Mouse (Mus musculus) left cerebral cortex, postnatal 14 days (tissue): ENCODE data around the gene Tfrc. TPM values are rescaled to one million over a fixed set of nuclear protein-coding genes. Genes with fewer than 3 reads are reported as not detected.
"Not testable (repeated sequence)": the region's sequence is repeated elsewhere in the genome, so short reads cannot be mapped to it uniquely, and the experiment has no call there.

ENCODE experiments used
- DNase-seq, 2 experiments: peaks; one replicate each; pipeline ENCODE4 v3.0.0; 2021 to 2022; ENCODE audit warnings: low spot score in 2 of 2, mixed read lengths in 1 of 2
- intact Hi-C: fragments of 180-260 bp; cut with DNase I; formaldehyde crosslinking; loops from one replicate; pipeline ENCODE4 v1.15.1; 2025
- total RNA-seq, 2 experiments: library from RNA; stranded (reverse); gene quantifications; 2 replicates each; pipeline ENCODE4 v1.2.3; 2021

The Tfrc gene
- total RNA-seq, 2 experiments from 2014 or later, result 89.4 to 97.8 TPM

DNA sequence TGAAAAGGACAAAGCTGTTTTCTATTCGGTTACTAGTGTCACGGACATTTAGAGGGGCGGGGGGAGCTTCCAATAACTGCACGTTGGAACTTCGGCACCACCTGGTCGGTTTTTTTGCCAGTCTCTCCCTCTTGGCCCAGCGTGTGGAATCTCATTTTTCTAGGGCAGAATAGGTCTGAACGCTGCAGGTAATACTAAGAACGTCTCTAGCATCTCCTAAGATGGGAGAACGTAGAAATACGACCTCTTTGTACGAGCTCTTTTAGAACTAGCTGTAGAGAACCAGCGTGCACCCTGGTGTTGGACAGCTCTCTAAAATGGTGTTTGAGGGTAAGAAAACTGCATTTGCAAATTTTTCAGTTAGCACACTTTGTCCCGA is 670 bp downstream of the Tfrc start:
- intact Hi-C loops, result loop anchor here (2.0 kb wide), 2 partner anchors 93 to 103 kb away; no protein-coding TSS in a partner anchor
- DNase-seq, result peak in 1 of 2 experiments; percentile 9

DNA sequence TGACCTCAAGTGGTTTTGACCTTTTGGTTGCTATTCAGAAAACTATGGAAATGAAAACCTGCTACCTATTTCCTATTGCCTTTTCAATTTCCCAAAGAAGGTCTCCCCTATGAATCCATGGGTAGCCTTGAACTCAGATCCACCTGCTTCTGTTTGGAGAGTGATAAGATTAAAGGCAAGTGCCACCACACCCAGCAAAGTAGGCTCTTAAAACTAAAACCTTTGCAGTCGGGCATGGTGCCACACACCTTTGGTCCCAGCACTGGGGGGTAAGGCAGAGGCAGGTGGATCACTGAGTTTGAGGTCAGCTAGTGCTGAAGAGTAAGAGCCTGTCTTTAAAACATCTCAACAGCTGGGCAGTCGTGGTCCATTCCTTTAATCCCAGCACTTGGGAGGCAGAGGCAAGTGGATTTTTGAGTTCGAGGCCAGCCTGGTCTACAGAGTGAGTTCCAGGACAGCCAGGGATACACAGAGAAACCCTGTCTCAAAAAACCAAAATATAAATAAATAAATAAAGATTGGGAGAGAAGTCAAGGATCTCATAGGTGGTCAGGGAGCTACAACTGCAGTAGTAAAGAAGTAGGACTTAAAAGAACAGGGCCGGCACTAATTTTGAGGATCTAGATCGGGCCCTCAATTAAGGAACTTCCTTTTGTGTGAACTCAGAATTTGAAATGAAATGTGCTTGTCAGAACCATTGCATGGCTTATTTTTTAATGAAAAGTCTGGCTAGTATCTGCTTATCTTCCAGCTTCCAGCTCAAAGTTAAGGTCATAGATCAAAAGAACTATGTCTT is 1.9 kb downstream of the Tfrc start:
- no peak for DNase-seq
- intact Hi-C loops, result no loop called here

DNA sequence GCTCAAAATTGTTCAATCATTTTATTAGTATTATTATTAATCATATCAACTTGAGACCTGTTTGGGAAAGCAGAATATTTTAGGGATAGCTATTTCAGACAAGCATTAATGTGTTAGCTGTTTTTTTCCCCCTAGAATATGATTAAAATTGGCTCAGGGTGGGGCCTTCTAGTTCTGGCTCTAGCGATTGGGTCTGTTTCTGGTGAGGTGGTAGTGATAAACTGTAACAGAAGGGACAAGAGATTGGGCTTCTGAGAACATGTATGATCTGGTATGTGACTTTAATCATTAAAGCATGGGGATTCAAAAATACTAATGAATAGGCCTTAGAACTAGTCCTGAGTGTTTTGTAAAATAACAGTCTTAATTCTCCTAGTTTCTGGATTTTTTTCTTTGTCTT is 3.3 kb downstream of the Tfrc start:
- intact Hi-C loops, result no loop called here
- no peak for DNase-seq

DNA sequence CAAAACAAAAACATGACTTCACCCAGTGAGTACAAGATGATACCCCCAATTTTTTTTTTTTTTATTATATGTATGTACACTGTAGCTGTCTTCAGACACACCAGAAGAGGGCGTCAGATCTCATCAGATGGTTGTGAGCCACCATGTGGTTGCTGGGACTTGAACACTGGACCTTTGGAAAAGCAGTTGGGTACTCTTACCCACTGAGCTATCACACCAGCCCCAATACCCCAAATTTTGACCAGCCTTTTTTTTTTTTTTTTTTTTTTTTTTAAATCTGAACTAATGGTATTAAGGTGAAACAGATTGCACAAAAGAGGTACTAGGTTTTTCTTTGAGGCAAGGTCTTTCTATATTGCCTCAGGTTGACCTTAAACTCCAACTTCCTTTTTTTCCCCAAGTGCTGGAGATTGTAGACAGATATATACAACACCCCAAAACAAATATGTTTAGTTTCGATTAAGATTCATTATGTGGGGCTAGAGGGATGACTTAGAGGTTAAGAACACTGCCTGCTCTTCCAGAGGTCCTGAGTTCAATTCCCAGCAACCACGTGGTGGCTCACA is 4.6 kb downstream of the Tfrc start:
- no peak for DNase-seq
- intact Hi-C loops, result no loop called here

DNA sequence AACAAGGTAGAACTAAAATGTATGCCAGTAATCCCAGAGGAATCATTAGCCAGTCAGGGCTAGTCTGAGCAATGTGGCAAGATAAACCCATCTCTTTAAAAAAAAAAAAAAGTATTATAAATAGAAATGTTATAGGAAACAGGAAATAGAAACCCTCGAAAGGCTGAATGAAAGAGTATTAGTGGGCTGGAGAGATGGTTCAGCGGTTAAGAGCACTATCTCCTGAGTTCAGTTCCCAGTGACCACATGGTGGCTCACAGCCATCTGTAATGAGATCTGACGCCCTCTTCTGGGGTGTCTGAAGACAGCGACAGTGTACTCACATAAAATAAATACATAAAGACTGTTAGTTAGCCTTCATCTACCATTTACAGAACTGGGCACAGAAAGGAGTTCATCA is 5.3 kb downstream of the Tfrc start:
- DNase-seq, result no peak
- intact Hi-C loops, result no loop called here

DNA sequence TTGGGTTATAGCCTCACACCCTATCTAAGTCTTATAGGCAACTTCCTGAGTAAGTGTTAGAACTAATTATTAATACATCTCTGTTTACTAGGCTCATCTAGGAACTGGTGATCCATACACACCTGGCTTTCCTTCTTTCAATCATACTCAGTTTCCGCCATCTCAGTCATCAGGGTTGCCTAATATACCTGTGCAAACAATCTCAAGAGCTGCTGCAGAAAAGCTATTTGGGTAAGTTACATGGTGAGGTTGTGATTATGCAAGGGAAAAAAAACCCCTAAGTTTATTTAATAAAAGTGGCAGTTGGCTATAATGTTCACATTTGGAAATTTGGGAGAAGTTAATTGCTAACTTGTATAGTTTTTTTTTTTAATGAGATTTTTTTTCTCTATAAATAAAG is 10.2 kb downstream of the Tfrc start:
- DNase-seq, result no peak
- intact Hi-C loops, result no loop called here

DNA sequence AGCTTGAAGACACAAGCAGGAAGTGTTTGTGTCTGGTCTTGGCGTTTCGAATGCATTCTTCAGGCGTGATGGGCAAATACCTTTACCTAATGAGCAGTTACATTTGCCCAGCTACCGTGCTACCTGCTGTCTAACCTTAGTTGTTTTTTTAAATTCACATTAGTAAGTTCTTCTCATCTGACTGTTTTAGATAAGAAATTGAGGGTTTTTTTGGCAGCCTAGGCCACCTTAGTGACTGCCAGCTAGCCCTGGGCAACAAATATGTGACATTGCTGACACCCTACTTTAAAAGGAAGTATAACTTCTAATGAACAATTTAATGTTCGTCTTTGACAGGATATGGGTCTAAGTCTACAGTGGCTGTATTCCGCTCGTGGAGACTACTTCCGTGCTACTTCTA is 19.4 kb downstream of the Tfrc start:
- intact Hi-C loops, result no loop called here
- no peak for DNase-seq

DNA sequence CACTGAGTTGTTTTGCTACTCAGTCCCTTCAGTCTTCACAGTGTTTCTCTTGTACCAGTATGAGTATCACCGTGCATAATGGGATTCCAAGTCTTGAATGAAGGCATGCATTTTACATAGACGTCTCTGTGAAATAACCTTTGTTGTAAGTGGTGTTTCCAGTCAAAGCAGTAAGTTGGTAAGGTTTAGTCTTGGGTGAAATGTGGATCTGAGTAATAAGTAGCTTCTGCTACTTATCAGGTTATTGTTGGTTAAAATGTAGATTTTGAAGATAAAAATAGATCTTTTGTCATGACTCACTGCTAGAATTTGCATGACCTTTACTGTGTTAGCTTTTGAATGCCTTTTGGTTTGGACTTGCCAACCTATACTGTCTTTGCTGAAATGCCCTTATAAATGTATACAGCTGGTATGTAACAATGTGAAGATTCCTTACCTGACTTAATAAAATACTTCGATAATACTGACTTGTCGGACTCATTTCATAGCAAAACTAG is 23.7 kb downstream of the Tfrc start:
- no peak for DNase-seq
- intact Hi-C loops, result no loop called here

DNA sequence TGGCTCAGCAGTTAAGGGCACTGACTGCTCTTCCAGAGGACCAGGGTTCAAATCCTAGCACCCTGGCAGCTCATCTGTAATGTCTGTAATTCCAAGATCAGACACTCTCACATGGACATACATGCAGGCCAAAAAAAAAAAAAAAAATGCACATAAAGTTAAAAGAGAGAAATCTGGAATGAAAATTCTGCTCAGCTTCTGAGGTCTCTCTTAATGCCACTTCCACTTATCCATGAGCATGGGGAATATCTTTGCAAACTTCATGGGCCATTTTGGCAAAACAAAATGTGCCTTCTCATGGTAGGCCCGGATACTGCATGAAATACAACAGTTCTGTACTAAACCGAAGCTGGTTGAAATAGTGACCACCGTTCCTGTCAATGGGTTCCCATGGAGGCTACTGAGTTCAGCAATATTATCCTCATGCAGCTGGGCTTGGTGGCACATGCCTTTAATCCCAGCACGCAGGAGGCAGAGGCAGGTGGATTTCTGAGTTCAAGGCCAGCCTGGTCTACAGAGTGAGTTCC is 24.8 kb downstream of the Tfrc start:
- intact Hi-C loops, result no loop called here
- DNase-seq, result no peak

DNA sequence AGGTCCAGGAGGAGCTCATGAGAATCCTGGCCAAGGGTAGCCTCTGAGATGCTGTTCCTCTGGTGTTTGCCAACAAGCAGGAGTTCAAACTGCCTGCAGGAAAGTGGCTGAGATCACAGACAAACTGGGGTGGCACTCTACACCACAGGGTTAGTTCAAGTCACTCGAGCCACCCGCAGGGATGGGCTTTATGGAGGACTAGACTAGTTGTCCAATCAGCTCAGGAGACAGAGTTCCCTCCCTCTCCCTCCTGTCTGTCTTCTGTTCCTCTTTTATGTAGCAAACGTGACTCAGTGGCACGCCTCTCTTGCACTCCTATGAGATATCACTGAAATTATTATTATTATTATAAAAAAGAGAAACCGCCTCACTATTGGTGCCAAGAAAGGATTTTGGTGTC is 25.5 kb downstream of the Tfrc start:
- intact Hi-C loops, result no loop called here
- DNase-seq, result no peak

DNA sequence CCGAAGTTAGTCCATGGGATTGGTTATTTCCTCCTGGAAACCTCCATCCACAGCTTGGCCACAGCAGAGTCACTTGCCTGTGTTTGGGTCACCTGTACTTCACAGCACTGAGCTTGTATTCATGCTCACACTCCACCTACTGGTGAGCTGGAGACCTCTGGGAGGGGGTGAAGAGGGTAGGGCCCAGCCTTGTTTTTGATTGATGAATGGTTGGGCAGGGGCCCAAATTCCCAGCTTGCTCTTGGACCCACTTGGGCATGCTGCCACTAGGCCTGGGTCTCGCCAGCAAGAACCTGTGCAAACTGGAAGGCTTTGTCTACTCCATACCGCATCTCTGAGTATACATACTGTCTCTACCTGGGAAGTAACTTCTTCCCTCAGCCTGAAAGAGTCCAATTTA is 26.6 kb downstream of the Tfrc start:
- intact Hi-C loops, result no loop called here
- DNase-seq, result no peak

DNA sequence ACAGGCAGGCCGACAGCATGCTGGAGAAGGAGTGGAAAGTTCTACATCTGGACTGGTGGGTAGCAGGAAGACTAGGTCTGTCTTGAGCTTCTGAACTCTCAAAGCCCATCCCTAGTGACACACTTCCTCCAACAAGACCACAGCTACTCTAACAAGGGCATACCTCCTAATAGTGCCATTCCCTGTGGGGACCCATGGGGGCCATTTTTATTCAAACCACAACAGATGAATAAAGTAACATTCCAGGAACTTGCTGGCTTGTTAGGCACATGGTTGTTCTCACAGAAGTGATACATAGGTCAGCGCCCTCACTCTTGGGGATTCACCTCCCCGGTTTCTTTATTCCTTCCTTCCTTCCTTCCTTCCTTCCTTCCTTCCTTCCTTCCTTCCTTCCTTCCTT is 27.6 kb downstream of the Tfrc start:
- intact Hi-C loops, result no loop called here
- no peak for DNase-seq

DNA sequence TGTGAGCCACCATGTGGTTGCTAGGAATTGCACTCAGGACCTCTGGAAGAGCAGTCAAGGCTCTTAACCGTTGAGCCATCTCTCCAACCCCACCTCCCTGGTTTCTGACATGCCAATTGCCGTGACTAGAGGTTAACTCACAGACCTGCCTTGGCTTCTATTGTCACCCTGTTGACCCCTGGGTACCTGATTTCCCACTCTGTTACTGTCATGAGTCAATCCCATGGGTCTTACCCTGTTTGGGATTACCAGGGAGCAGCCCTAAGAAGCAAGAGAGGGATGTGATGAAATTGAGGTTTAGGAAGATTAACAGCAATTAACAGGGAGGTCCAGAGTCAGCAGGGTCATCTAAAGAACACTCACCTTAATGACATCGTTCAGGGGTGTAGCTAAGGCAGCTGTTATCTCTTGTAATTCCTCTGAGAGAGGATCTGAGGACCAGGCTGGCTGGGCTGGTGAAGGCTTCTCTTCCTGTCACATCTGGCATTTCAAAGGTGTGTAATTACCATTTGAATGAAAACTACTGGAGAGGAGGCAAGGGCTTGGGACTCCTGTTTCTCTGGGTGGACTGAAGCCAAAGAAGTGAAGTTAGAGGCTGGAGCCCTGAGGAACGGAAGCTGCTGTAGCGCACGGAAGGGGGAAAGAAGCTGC is 28.3 kb downstream of the Tfrc start:
- DNase-seq, result no peak
- intact Hi-C loops, result no loop called here

DNA sequence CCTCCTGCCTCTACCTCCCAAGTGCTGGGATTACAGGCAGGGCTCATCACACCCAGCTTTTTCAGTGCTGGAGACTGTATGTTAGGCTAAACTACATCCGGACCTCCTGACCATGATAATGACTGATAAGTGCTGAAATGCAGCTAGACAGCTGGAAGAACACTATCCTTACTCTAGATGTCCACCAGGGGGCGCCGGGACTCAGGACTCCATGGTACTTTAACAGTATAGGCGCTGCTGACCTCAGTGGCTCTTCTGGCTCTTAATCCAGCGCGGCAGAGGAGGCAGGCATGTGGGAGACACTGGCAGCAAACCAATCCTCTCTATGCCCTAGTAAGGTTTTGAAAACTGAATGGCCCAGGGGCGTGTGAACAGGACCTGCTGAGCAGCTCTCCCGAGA is 29.8 kb downstream of the Tfrc start:
- peak; percentile 87 to 88 for DNase-seq
- intact Hi-C loops, result loop anchor here (2.0 kb wide), 1 partner anchor 50 kb away; no protein-coding TSS in a partner anchor

DNA sequence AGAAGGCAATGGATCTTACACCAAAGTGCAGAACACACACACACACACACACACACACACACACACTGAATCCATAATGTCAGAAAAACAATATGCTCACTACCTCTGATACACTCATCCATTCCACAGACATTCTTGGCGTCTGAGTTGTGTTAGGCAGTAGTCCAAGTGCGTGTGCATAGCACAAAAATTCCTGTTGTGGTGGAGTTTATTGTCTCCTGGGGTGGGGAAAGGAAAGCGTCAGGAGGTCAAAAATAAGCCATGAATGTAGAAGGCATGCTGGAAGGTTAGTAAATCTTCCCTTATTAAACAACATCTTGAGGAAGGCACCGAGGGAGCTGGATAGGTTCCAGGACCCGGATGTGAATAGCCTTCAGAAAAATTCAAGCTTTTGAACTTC is 31.4 kb downstream of the Tfrc start:
- no peak for DNase-seq
- intact Hi-C loops, result no loop called here

DNA sequence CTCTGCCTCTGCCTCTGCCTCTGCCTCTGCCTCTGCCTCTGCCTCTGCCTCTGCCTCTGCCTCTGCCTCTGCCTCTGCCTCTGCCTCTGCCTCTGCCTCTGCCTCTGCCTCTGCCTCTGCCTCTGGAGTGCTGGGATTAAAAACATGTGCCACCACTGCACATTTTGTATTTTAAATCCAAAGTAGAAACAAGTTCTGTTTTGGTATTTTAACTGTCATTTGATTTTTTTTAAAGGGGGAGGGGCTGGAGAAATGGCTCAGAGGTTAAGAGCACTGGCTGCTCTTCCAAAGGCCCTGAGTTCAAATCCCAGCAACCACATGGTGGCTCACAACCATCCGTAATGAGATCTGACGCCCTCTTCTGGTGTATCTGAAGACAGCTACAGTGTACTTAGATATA is 32.0 kb downstream of the Tfrc start:
- intact Hi-C loops, DNase-seq: not testable (repeated sequence)

DNA sequence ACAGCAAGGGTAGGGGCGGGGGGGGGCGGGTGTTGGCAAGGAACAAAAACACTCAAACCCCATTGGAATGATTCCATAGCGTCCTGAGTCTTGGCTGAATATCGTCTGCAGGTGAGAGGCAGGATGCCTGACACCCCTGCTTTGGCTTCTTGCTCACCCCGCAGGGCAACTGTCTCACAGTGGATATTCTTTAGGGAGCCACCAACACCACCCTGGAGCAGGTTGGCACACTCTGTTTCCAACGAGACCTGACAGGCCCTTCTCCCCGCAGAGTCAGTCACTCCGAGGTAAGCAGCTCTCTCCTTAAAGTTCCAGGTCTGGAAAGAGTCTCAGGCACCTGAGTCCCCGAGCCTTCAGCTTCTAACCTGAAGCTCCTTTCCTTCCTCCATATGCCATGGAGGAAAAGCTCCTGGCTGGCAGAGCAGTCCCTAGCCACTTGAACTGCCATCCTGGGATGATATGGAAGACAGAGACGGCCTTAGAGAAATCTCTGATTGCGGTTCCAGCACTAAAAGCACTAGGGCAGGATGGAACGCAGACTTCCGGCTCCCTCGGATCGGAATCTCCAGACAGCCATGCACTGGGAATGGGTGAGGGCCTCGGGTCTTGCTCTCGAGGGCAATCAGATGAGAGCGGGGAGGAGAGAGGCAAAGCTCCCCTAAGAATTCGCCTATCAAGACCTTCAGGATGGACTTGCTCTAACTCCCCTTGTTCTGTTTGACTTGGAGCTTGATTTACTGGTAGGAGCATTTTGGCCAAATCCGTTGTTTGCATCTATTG is 32.9 kb downstream of the Tfrc start:
- no peak for DNase-seq
- intact Hi-C loops, result no loop called here

DNA sequence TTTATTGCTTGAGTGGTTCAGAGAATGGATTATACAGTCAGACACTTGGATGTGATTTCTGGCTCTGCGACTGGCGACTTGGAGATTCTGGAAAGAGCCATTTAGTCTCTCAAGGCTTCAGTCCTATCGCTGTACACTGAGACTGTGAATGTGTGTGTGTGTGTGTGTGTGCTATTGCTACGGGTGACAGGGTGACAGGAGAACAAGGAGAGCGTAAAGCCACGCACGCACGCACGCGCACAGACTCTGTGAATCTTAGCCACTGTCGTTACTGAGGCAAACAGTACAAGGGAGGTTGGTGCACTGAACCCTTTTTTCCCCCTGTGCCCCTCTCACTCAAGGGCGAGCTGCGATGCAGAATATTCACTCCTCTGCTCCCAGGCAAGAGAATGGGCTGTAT is 33.6 kb downstream of the Tfrc start:
- intact Hi-C loops, result no loop called here
- DNase-seq, result no peak

DNA sequence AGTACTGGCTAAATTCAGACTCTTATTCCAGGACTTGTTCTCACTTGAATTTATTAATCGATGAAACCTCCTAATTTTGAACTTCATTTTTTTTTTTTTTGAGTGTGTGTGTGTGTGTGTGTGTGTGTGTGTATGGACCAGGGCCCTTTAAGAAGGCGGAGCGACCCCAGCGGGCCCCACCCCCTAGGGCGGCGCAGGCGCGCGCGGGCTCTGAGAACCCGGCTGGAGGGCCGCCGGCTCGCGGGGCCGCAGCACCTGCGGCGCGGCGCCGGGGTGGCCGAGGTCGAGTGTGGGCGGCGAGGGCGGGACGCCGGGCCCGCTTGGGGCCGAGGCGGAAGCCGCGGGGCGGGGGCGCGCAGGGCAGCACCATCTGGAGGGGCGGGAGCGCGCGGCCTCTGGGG is 34.9 kb downstream of the Tfrc start, which contains the start of gene Tnk2:
Gene Tnk2, plus strand, starts transcription at position 214 of the 401 bp plus-strand sequence.
- DNase-seq, result peak; percentile 81 to 85
- intact Hi-C loops, result loop anchor here (2.0 kb wide), 1 partner anchor 17 kb away; no protein-coding TSS in a partner anchor
